Mouse (Mus musculus) induced T-regulatory cell, adult 2 months (primary cell): Measurements from ENCODE around the gene Fuz.

ENCODE experiments used
- DNase-seq: peaks from one replicate; pipeline ENCODE4 v3.0.0-alpha.2; 2012; ENCODE audit warnings: low read depth

The Fuz gene

GRCm38 (mm10) chr7:44928570-44928969, 32.7 kb downstream of the Fuz start:
- peak; percentile 23 for DNase-seq

GRCm38 (mm10) chr7:44929204-44930151, 33.6 kb downstream of the Fuz start, which contains the start of gene Ap2a1:
Ap2a1 (minus strand) TSS chr7:44929496.
- peak; percentile 100 for DNase-seq

- no peak for DNase-seq
Measured at GRCm38 (mm10) chr7:44938680-44939079, 42.8 kb downstream of the Fuz start.

- no peak for DNase-seq
Measured at GRCm38 (mm10) chr7:44942904-44943303, 47.0 kb downstream of the Fuz start, which contains the start of gene Tsks. Tsks (plus strand) TSS chr7:44943204.

GRCm38 (mm10) chr7:44949922-44950321, 54.0 kb downstream of the Fuz start:
- DNase-seq, result no peak

GRCm38 (mm10) chr7:44951960-44952359, 56.1 kb downstream of the Fuz start:
- peak; percentile 46 for DNase-seq
